Mouse (Mus musculus) heart, adult 8-10 months (tissue): ENCODE results near the gene Olfr1191-ps1. TPM values are rescaled to one million over a fixed set of nuclear protein-coding genes. Genes with fewer than 3 reads are reported as not detected.
"Not testable (repeated sequence)": the region's sequence is repeated elsewhere in the genome, so short reads cannot be mapped to it uniquely, and the experiment has no call there.

ENCODE experiments used
- DNase-seq: peaks from one replicate; pipeline ENCODE4 v3.0.0; 2022; ENCODE audit warnings: low spot score
- total RNA-seq, 4 experiments: library from RNA; stranded (reverse); gene quantifications; 2 replicates each; pipeline ENCODE4 v1.2.4; 2022

Gene Olfr1191-ps1
- total RNA-seq, result not detected

DNA sequence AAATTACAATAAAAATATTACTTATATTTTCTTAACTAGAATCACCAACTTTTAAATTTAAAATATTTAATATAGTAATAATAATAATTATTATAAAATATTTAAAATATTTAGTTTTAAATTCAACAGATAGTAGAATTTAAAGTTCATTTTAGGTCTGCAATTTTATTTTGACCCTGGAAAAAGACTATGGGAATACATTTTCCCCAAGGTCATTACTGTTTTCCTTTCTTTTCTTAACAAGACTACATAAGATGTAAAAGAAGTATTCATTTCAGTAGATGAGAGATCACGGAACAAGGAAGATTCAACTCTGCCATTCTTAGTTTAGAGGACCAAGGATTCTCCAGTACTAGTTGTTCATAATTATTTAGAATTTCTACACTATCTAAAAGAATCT, at the start of gene Olfr1191-ps1:
Olfr1191-ps1 (plus strand) TSS at position 301 of the 400 bp plus-strand sequence.
- not testable (repeated sequence) for DNase-seq

- DNase-seq, result no peak
These were observed 7.9 kb downstream of the Olfr1191-ps1 start, which contains the start of gene Olfr1192-ps1 for GRCm38 (mm10) chr2:88648209-88648608. Gene Olfr1192-ps1 (plus strand): TSS chr2:88648509.

- DNase-seq, result not testable (repeated sequence)
These were observed 35.0 kb downstream of the Olfr1191-ps1 start, which contains the start of gene Olfr1193 for GRCm38 (mm10) chr2:88675328-88675727. Gene Olfr1193 (plus strand): TSS chr2:88675628.

DNA sequence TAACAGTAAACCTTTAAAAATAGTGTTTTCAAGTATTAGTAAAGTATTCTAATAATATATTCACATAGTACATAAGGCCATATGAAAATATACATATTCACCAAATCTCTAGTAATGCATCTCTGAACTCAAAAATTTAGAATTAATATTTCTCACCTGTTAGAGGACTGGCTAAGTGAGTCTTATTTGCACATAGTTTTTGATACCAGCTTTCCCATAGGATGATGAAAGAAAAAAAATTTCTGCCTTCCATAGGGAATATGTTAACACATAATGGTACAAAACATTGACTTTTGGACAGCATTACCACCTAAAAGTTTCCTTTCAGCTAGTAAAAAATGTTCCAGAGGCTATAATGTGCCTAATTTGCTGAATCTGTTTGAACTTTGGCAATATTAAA, 48.7 kb downstream of the Olfr1191-ps1 start, which contains the start of gene Olfr1195:
Olfr1195 (minus strand) TSS at position 101 of the 400 bp plus-strand sequence.
- DNase-seq, result no peak

Other genes with a start within 250 kb of the Olfr1191-ps1 start
- not detected for gene Olfr1179, start 234.1 kb upstream of the Olfr1191-ps1 start, total RNA-seq
- gene Olfr1180, start 221.4 kb upstream of the Olfr1191-ps1 start, total RNA-seq, result not detected
- not detected for gene Olfr1181, start 214.4 kb upstream of the Olfr1191-ps1 start, total RNA-seq
- not detected for gene Gm13757, start 191.4 kb upstream of the Olfr1191-ps1 start, total RNA-seq
- gene Olfr1183, start 185.7 kb upstream of the Olfr1191-ps1 start, total RNA-seq, result not detected
- not detected for gene Olfr1184, start 156.9 kb upstream of the Olfr1191-ps1 start, total RNA-seq
- gene Olfr1185-ps1, start 147.2 kb upstream of the Olfr1191-ps1 start, total RNA-seq, result not detected
- not detected for gene Olfr1186, start 122.0 kb upstream of the Olfr1191-ps1 start, total RNA-seq
- gene Olfr1188, start 83.6 kb upstream of the Olfr1191-ps1 start, total RNA-seq, result not detected
- not detected for gene Olfr1189, start 54.1 kb upstream of the Olfr1191-ps1 start, total RNA-seq
- not detected for gene Olfr1192-ps1, start 8.0 kb downstream of the Olfr1191-ps1 start, total RNA-seq
- gene Olfr1193, start 35.1 kb downstream of the Olfr1191-ps1 start, total RNA-seq, result not detected
- not detected for gene Olfr1195, start 48.6 kb downstream of the Olfr1191-ps1 start, total RNA-seq
- not detected for gene Olfr1196, start 64.1 kb downstream of the Olfr1191-ps1 start, total RNA-seq
- gene Olfr1197, start 91.8 kb downstream of the Olfr1191-ps1 start, total RNA-seq, result not detected
- not detected for gene Olfr1198, start 110.8 kb downstream of the Olfr1191-ps1 start, total RNA-seq
- gene Olfr1199, start 119.9 kb downstream of the Olfr1191-ps1 start, total RNA-seq, result not detected
- not detected for gene Olfr1200, start 129.9 kb downstream of the Olfr1191-ps1 start, total RNA-seq
- not detected for gene Olfr1201, start 152.5 kb downstream of the Olfr1191-ps1 start, total RNA-seq
- gene Olfr1202, start 174.0 kb downstream of the Olfr1191-ps1 start, total RNA-seq, result not detected
- gene Olfr1205, start 189.2 kb downstream of the Olfr1191-ps1 start, total RNA-seq, result not detected
- gene Olfr1204, start 208.8 kb downstream of the Olfr1191-ps1 start, total RNA-seq, result not detected
- not detected for gene Olfr1206, start 222.7 kb downstream of the Olfr1191-ps1 start, total RNA-seq